Mouse (Mus musculus) liver, embryonic 11.5 days (tissue): ENCODE measurements around the gene Smarcd2. TPM values are rescaled to one million over a fixed set of nuclear protein-coding genes. Genes with fewer than 3 reads are reported as not detected.

Experiments used
- polyA plus RNA-seq: library from polyadenylated mRNA; unstranded; fragments of >200 nt; fragmentation: Nextera tagmentation; extraction: Ambion mirVana; gene quantifications from 2 replicates; pipeline ENCODE4 v1.2.1, GENCODE M21; 2014

Gene Smarcd2
- polyA plus RNA-seq, 1 experiment from 2014 or later = 60.3 TPM

Other genes starting within 250 kb of the Smarcd2 start
- 53.9 and 61.2 TPM in 2 replicates for gene Dcaf7, start 236.1 kb downstream of the Smarcd2 start, polyA plus RNA-seq
- gene Taco1, start 206.9 kb downstream of the Smarcd2 start, polyA plus RNA-seq = 12.8 and 13.8 TPM in 2 replicates
- 12.8 and 17.4 TPM in 2 replicates for gene Map3k3, start 188.4 kb downstream of the Smarcd2 start, polyA plus RNA-seq
- gene Gm10840, start 112.1 kb downstream of the Smarcd2 start, polyA plus RNA-seq = not detected in 2 replicates
- gene Limd2, start 112.1 kb downstream of the Smarcd2 start, polyA plus RNA-seq = 172 and 182 TPM in 2 replicates
- 22.0 and 24.3 TPM in 2 replicates for gene Strada, start 70.8 kb downstream of the Smarcd2 start, polyA plus RNA-seq
- gene Ccdc47, start 56.6 kb downstream of the Smarcd2 start, polyA plus RNA-seq = 73.3 and 76.0 TPM in 2 replicates
- 63.3 and 68.2 TPM in 2 replicates for gene Ddx42, start 56.0 kb downstream of the Smarcd2 start, polyA plus RNA-seq
- gene Ftsj3, start 16.9 kb downstream of the Smarcd2 start, polyA plus RNA-seq = 110 and 117 TPM in 2 replicates
- gene Psmc5, start 16.8 kb downstream of the Smarcd2 start, polyA plus RNA-seq = 304 and 310 TPM in 2 replicates
- 0.66 and 1.2 TPM in 2 replicates for gene Tcam1, start 3.7 kb upstream of the Smarcd2 start, polyA plus RNA-seq
- gene Gh, start 28.9 kb upstream of the Smarcd2 start, polyA plus RNA-seq = not detected in 2 replicates
- 5.9 and 6.3 TPM in 2 replicates for gene Cd79b, start 41.8 kb upstream of the Smarcd2 start, polyA plus RNA-seq
- gene Scn4a, start 80.3 kb upstream of the Smarcd2 start, polyA plus RNA-seq = not detected in 2 replicates
- gene Prr29, start 92.5 kb upstream of the Smarcd2 start, polyA plus RNA-seq = not detected in 2 replicates
- gene Icam2, start 115.1 kb upstream of the Smarcd2 start, polyA plus RNA-seq = 36.2 and 41.6 TPM in 2 replicates
- gene Ern1, start 214.9 kb upstream of the Smarcd2 start, polyA plus RNA-seq = 6.3 and 7.5 TPM in 2 replicates